Comparison of ENCODE assay signal across 15 mouse cellular contexts in the genomic region with DNA sequence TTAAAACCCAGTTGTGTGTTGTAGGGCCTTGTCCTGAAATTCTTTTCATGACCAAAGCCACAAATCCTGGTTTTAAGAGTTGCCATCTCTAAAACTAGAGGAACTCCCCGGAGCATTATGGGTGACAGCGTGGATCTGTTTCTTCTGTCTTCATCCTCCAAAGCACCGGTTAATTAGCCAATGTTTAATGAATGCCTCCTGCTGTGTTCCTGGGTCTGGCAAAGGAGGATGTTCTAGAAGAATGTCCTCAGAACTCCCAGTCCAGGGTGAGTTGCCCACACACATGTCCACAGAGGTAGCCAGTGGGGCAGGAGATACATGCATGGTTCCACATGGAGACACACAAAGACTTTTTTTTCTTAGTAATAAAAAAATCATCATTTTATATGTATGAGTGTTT. TPM values are rescaled to one million over a fixed set of nuclear protein-coding genes. Genes with fewer than 3 reads are reported as not detected.
DNase-seq lines count a peak whose midpoint lies in the region; ATAC-seq and TF ChIP-seq lines count a peak whose summit lies in the region.
"Had no signal": no experiment of that assay in that cellular context is flagged by ENCODE, and none has a peak within 500 bp of the region (broad histone marks: within the 10 kb centered on the region; RNA-seq: fewer than 3 reads in every experiment).

No protein-coding gene starts in this region.

- WGBS in heart, embryonic 12.5 days = 70% methylated on average over 3 of the region's 3 CpGs
- 85% methylated on average over 3 of the region's 3 CpGs for WGBS in liver, postnatal 0 days (ENCODE audit: insufficient replicate concordance)
- 92% methylated on average over 3 of the region's 3 CpGs for WGBS in forebrain, embryonic 12.5 days
- 66% methylated on average over 3 of the region's 3 CpGs for WGBS in neural tube, embryonic 14.5 days

- TF ChIP-seq CTCF in liver, postnatal 0 days (IDR thresholded peaks at IDR 0.05; ENCODE audit: low read depth) = no peak

- no peaks in the 10 kb centered on the region for H3K9me3 ChIP-seq in heart, embryonic 12.5 days (replicated peaks)
- no peaks in the 10 kb centered on the region for H3K9me3 ChIP-seq in liver, postnatal 0 days (ENCODE audit: low read length)
- no peaks in the 10 kb centered on the region for H3K9me3 ChIP-seq in forebrain, embryonic 12.5 days
- no peaks in the 10 kb centered on the region for H3K9me3 ChIP-seq in neural tube, embryonic 14.5 days (ENCODE audit: control insufficient read depth, low read length)

- DNase-seq in heart, adult 11 months = no peak
- DNase-seq in liver, postnatal 0 days = no peak
- no peak for DNase-seq in liver
- DNase-seq in cerebellum, postnatal 14 days = no peak
- no peak for DNase-seq in spleen, adult 12 weeks (ENCODE audit: low spot score)
- DNase-seq: cerebellum, adult 18-20 months; gastrocnemius, postnatal 14 days; heart, postnatal 10 days; layer of hippocampus, postnatal 36 days; right cerebral cortex, postnatal 4 days; thymus, postnatal 4 days had no signal

- no peaks in the 10 kb centered on the region for H3K27me3 ChIP-seq in heart, embryonic 12.5 days (replicated peaks)
- H3K27me3 ChIP-seq in liver, postnatal 0 days (ENCODE audit: insufficient read depth, low read length) = no peaks in the 10 kb centered on the region
- H3K27me3 ChIP-seq in forebrain, embryonic 12.5 days = no peaks in the 10 kb centered on the region
- H3K27me3 ChIP-seq in neural tube, embryonic 14.5 days (ENCODE audit: control insufficient read depth, insufficient read depth, low read length) = no peaks in the 10 kb centered on the region

- H3K4me1 ChIP-seq in heart, embryonic 12.5 days (replicated peaks) = peaks cover 76% of the 10 kb centered on the region
- H3K4me1 ChIP-seq in liver, postnatal 0 days (ENCODE audit: insufficient read depth) = peaks cover 15% of the 10 kb centered on the region
- H3K4me1 ChIP-seq in forebrain, embryonic 12.5 days = peaks cover 47% of the 10 kb centered on the region
- peaks cover 21% of the 10 kb centered on the region for H3K4me1 ChIP-seq in neural tube, embryonic 14.5 days (ENCODE audit: control insufficient read depth, insufficient read depth, low read length)

- H3K4me2 ChIP-seq in heart, embryonic 12.5 days = no peak overlapping the region
- H3K4me2 ChIP-seq in liver, postnatal 0 days (ENCODE audit: low read depth, low read length) = no peak overlapping the region
- H3K4me2 ChIP-seq in forebrain, embryonic 12.5 days = peak overlapping the region; percentile 56; the same call in 1 of the 2 replicates
- no peak overlapping the region for H3K4me2 ChIP-seq in neural tube, embryonic 14.5 days (ENCODE audit: low read depth, low read length)

- H3K36me3 ChIP-seq in heart, embryonic 12.5 days = no peaks in the 10 kb centered on the region
- H3K36me3 ChIP-seq in liver, postnatal 0 days (replicated peaks; ENCODE audit: insufficient read depth, low read length) = no peaks in the 10 kb centered on the region
- no peaks in the 10 kb centered on the region for H3K36me3 ChIP-seq in forebrain, embryonic 12.5 days (replicated peaks)
- no peaks in the 10 kb centered on the region for H3K36me3 ChIP-seq in neural tube, embryonic 14.5 days (ENCODE audit: control insufficient read depth, insufficient read depth, low read length)

- TF ChIP-seq EP300 in liver, postnatal 0 days (IDR thresholded peaks at IDR 0.05; ENCODE audit: low read depth) = no peak

- H3K4me3 ChIP-seq in heart, embryonic 12.5 days = no peak overlapping the region
- H3K4me3 ChIP-seq in liver, postnatal 0 days (ENCODE audit: low read depth, low read length) = no peak overlapping the region
- H3K4me3 ChIP-seq in forebrain, embryonic 12.5 days (replicated peaks) = no peak overlapping the region
- no peak overlapping the region for H3K4me3 ChIP-seq in neural tube, embryonic 14.5 days (ENCODE audit: low read depth, low read length)

- no peak overlapping the region for H3K9ac ChIP-seq in heart, embryonic 12.5 days
- H3K9ac ChIP-seq in liver, postnatal 0 days (replicated peaks) = no peak overlapping the region
- no peak overlapping the region for H3K9ac ChIP-seq in forebrain, embryonic 12.5 days
- H3K9ac ChIP-seq in neural tube, embryonic 14.5 days (replicated peaks; ENCODE audit: low read depth, low read length) = no peak overlapping the region

- peak overlapping the region; percentile 78 for H3K27ac ChIP-seq in heart, embryonic 12.5 days (ENCODE audit: poor library complexity, severe bottlenecking)
- H3K27ac ChIP-seq in liver, postnatal 0 days (ENCODE audit: low read depth) = 0 out of 2 replicates have a peak overlapping the region, but pooled peaks have one; percentile 16
- H3K27ac ChIP-seq in forebrain, embryonic 12.5 days = peak overlapping the region; percentile 92
- H3K27ac ChIP-seq in neural tube, embryonic 14.5 days (ENCODE audit: low read depth, low read length) = peak overlapping the region; percentile 55; the same call in 1 of the 2 replicates
- H3K27ac ChIP-seq: kidney, postnatal 0 days had no signal

- no peak for ATAC-seq in heart, embryonic 12.5 days (ENCODE audit: insufficient number of reproducible peaks, low FRiP score)
- no peak for ATAC-seq in liver, postnatal 0 days
- ATAC-seq in forebrain, embryonic 12.5 days (ENCODE audit: low FRiP score) = no peak; the same call in 1 of the 2 replicates
- ATAC-seq in neural tube, embryonic 14.5 days (ENCODE audit: low read depth) = no peak

RNA-seq across cellular contexts. Expression of a gene that starts 28.2 kb away (rescaled TPM):
- 26.2 and 30.3 TPM in 2 replicates for polyA plus RNA-seq in heart, embryonic 12.5 days (2016; fragmentation: Nextera tagmentation; extraction: Ambion mirVana)
- polyA plus RNA-seq in liver, postnatal 0 days (2015; fragmentation: Nextera tagmentation; extraction: Ambion mirVana) = 8.9 and 10.2 TPM in 2 replicates
- polyA plus RNA-seq in forebrain, embryonic 12.5 days (2016; fragmentation: Nextera tagmentation; extraction: Ambion mirVana) = 37.0 and 37.8 TPM in 2 replicates
- polyA plus RNA-seq in neural tube, embryonic 14.5 days (2014; fragmentation: Nextera tagmentation; extraction: Ambion mirVana) = 22.7 and 26.1 TPM in 2 replicates

Comparison
In these comparisons a context has a peak if more than half of its experiments do, and no peak if none do; other contexts are left out.
1. H3K27ac ChIP-seq: peak in every context shown above with its lines; median percentile 92 in forebrain, embryonic 12.5 days; 78 in heart, embryonic 12.5 days; 55 in neural tube, embryonic 14.5 days; 16 in liver, postnatal 0 days.